Mouse (Mus musculus): ENCODE measurements around the gene Sprr2j-ps. TPM values are rescaled to one million over a fixed set of nuclear protein-coding genes. Genes with fewer than 3 reads are reported as not detected.

Gene Sprr2j-ps
- polyA plus RNA-seq, 1 experiment from 2014 or later, result not detected

- H3K36me3 ChIP-seq (ENCODE audit: control insufficient read depth, insufficient read depth, low read length), result no peaks in the 10 kb centered on the region
- no peaks in the 10 kb centered on the region for H3K9me3 ChIP-seq (replicated peaks; ENCODE audit: control insufficient read depth, low read length)
- WGBS (ENCODE audit: insufficient replicate concordance), result 66% methylated on average over 5 of the region's 5 CpGs
- ATAC-seq (replicated peaks; ENCODE audit: insufficient number of reproducible peaks, low FRiP score, low TSS enrichment), result no peak
- H3K4me2 ChIP-seq, result no peak overlapping the region
- H3K27ac ChIP-seq (ENCODE audit: low read depth, low read length), result no peak overlapping the region
- no peaks in the 10 kb centered on the region for H3K4me1 ChIP-seq (ENCODE audit: control insufficient read depth, insufficient read depth, low read length)
- H3K4me3 ChIP-seq (ENCODE audit: low read depth, low read length), result no peak overlapping the region
- H3K9ac ChIP-seq (ENCODE audit: low read depth, low read length), result no peak overlapping the region
- no peaks in the 10 kb centered on the region for H3K27me3 ChIP-seq (ENCODE audit: control insufficient read depth, insufficient read depth, low read length)
Measured at GRCm38 (mm10) chr3:92455151-92455550, 37.3 kb downstream of the Sprr2j-ps start.

GRCm38 (mm10) chr3:92458620-92459019 is 40.7 kb downstream of the Sprr2j-ps start, which contains the start of gene Sprr3:
Gene Sprr3 (minus strand): TSS chr3:92458720.
- no peaks in the 10 kb centered on the region for H3K4me1 ChIP-seq (ENCODE audit: control insufficient read depth, insufficient read depth, low read length)
- WGBS (ENCODE audit: insufficient replicate concordance), result 69% methylated on average over 2 of the region's 2 CpGs
- no peak within 1 kb of the TSS for H3K4me3 ChIP-seq (ENCODE audit: low read depth, low read length)
- no peak within 1 kb of the TSS for H3K9ac ChIP-seq (ENCODE audit: low read depth, low read length)
- H3K27ac ChIP-seq (ENCODE audit: low read depth, low read length), result no peak within 1 kb of the TSS
- no peaks in the 10 kb centered on the region for H3K9me3 ChIP-seq (replicated peaks; ENCODE audit: control insufficient read depth, low read length)
- H3K4me2 ChIP-seq, result no peak within 1 kb of the TSS
- H3K36me3 ChIP-seq (ENCODE audit: control insufficient read depth, insufficient read depth, low read length), result no peaks in the 10 kb centered on the region
- no peak for ATAC-seq (replicated peaks; ENCODE audit: insufficient number of reproducible peaks, low FRiP score, low TSS enrichment)
- H3K27me3 ChIP-seq (ENCODE audit: control insufficient read depth, insufficient read depth, low read length), result no peaks in the 10 kb centered on the region

GRCm38 (mm10) chr3:92466576-92466975 is 48.7 kb downstream of the Sprr2j-ps start:
- Histone ChIP-seq H3K4me1 (ENCODE audit: control insufficient read depth, insufficient read depth, low read length) (no peaks in the 10 kb centered on the region), H3K36me3 (ENCODE audit: control insufficient read depth, insufficient read depth, low read length) (no peaks in the 10 kb centered on the region), H3K27ac (ENCODE audit: low read depth, low read length) (no peak overlapping the region), H3K27me3 (ENCODE audit: control insufficient read depth, insufficient read depth, low read length) (no peaks in the 10 kb centered on the region), H3K9me3 (replicated peaks; ENCODE audit: control insufficient read depth, low read length) (no peaks in the 10 kb centered on the region), H3K4me2 (no peak overlapping the region), H3K9ac (ENCODE audit: low read depth, low read length) (no peak overlapping the region), H3K4me3 (ENCODE audit: low read depth, low read length) (no peak overlapping the region)
- no peak for ATAC-seq (replicated peaks; ENCODE audit: insufficient number of reproducible peaks, low FRiP score, low TSS enrichment)
- 73% methylated on average over 1 of the region's 1 CpGs for WGBS (ENCODE audit: insufficient replicate concordance)

DNA sequence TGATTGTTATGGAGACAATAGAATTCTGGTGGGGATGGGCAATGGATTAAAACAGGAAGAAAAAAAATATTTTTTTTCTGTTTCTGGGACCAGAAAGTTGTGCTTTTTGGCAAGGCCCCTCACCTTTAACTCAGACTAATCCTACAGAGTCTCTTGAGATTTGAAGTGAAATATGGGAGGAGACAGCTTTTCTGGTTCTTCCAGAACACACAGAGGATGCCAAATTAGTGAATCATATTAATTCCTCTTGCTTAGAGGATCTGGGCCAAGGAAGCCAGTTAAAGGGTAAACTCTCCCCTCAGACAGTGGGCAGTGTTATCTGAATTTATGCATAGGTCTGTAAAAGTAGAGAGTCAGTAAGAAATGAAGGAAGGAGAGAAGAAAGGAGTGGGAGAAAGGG is 49.5 kb downstream of the Sprr2j-ps start:
- Histone ChIP-seq H3K36me3 (ENCODE audit: control insufficient read depth, insufficient read depth, low read length) (no peaks in the 10 kb centered on the region), H3K4me3 (ENCODE audit: low read depth, low read length) (no peak overlapping the region), H3K9me3 (replicated peaks; ENCODE audit: control insufficient read depth, low read length) (no peaks in the 10 kb centered on the region), H3K4me2 (no peak overlapping the region), H3K9ac (ENCODE audit: low read depth, low read length) (no peak overlapping the region), H3K4me1 (ENCODE audit: control insufficient read depth, insufficient read depth, low read length) (no peaks in the 10 kb centered on the region), H3K27ac (ENCODE audit: low read depth, low read length) (no peak overlapping the region), H3K27me3 (ENCODE audit: control insufficient read depth, insufficient read depth, low read length) (no peaks in the 10 kb centered on the region)
- no peak for ATAC-seq (replicated peaks; ENCODE audit: insufficient number of reproducible peaks, low FRiP score, low TSS enrichment)

Other genes starting within 250 kb of the Sprr2j-ps start
- gene Sprr2a1, start 202.3 kb upstream of the Sprr2j-ps start, polyA plus RNA-seq (2014; fragmentation: Nextera tagmentation; extraction: Ambion mirVana), result not detected in 2 replicates
- 0.86 and 0.96 TPM in 2 replicates for gene Sprr2a2, start 202.2 kb upstream of the Sprr2j-ps start, polyA plus RNA-seq (2014; fragmentation: Nextera tagmentation; extraction: Ambion mirVana)
- not detected in 2 replicates for gene Sprr2a3, start 132.7 kb upstream of the Sprr2j-ps start, polyA plus RNA-seq (2014; fragmentation: Nextera tagmentation; extraction: Ambion mirVana)
- not detected in 2 replicates for gene Sprr2b, start 101.5 kb upstream of the Sprr2j-ps start, polyA plus RNA-seq (2014; fragmentation: Nextera tagmentation; extraction: Ambion mirVana)
- not detected in 2 replicates for gene Sprr2d, start 78.9 kb upstream of the Sprr2j-ps start, polyA plus RNA-seq (2014; fragmentation: Nextera tagmentation; extraction: Ambion mirVana)
- gene Sprr2e, start 65.9 kb upstream of the Sprr2j-ps start, polyA plus RNA-seq (2014; fragmentation: Nextera tagmentation; extraction: Ambion mirVana), result not detected in 2 replicates
- gene Sprr2f, start 52.9 kb upstream of the Sprr2j-ps start, polyA plus RNA-seq (2014; fragmentation: Nextera tagmentation; extraction: Ambion mirVana), result not detected in 2 replicates
- gene Sprr2h, start 32.4 kb upstream of the Sprr2j-ps start, polyA plus RNA-seq (2014; fragmentation: Nextera tagmentation; extraction: Ambion mirVana), result not detected in 2 replicates
- not detected in 2 replicates for gene Sprr2i, start 10.1 kb upstream of the Sprr2j-ps start, polyA plus RNA-seq (2014; fragmentation: Nextera tagmentation; extraction: Ambion mirVana)
- 5.3 and 5.4 TPM in 2 replicates for gene Gm9774, start 11.3 kb downstream of the Sprr2j-ps start, polyA plus RNA-seq (2014; fragmentation: Nextera tagmentation; extraction: Ambion mirVana)
- not detected in 2 replicates for gene Sprr2k, start 14.5 kb downstream of the Sprr2j-ps start, polyA plus RNA-seq (2014; fragmentation: Nextera tagmentation; extraction: Ambion mirVana)
- not detected in 2 replicates for gene Sprr1b, start 20.7 kb downstream of the Sprr2j-ps start, polyA plus RNA-seq (2014; fragmentation: Nextera tagmentation; extraction: Ambion mirVana)
- gene Sprr3, start 40.6 kb downstream of the Sprr2j-ps start, polyA plus RNA-seq (2014; fragmentation: Nextera tagmentation; extraction: Ambion mirVana), result not detected in 2 replicates
- gene Sprr1a, start 67.8 kb downstream of the Sprr2j-ps start, polyA plus RNA-seq (2014; fragmentation: Nextera tagmentation; extraction: Ambion mirVana), result 0.48 and 0.74 TPM in 2 replicates
- gene Sprr4, start 82.4 kb downstream of the Sprr2j-ps start, polyA plus RNA-seq (2014; fragmentation: Nextera tagmentation; extraction: Ambion mirVana), result not detected in 2 replicates
- gene 2310046K23Rik, start 116.4 kb downstream of the Sprr2j-ps start, polyA plus RNA-seq (2014; fragmentation: Nextera tagmentation; extraction: Ambion mirVana), result not detected in 2 replicates
- gene Ivl, start 155.7 kb downstream of the Sprr2j-ps start, polyA plus RNA-seq (2014; fragmentation: Nextera tagmentation; extraction: Ambion mirVana), result not detected in 2 replicates
- not detected in 2 replicates for gene Smcp, start 170.9 kb downstream of the Sprr2j-ps start, polyA plus RNA-seq (2014; fragmentation: Nextera tagmentation; extraction: Ambion mirVana)
- not detected in 2 replicates for gene 2210017I01Rik, start 189.4 kb downstream of the Sprr2j-ps start, polyA plus RNA-seq (2014; fragmentation: Nextera tagmentation; extraction: Ambion mirVana)
- gene Lce6a, start 203.6 kb downstream of the Sprr2j-ps start, polyA plus RNA-seq (2014; fragmentation: Nextera tagmentation; extraction: Ambion mirVana), result not detected in 2 replicates
- not detected in 2 replicates for gene Lce1a1, start 230.2 kb downstream of the Sprr2j-ps start, polyA plus RNA-seq (2014; fragmentation: Nextera tagmentation; extraction: Ambion mirVana)
- gene Lce1b, start 238.8 kb downstream of the Sprr2j-ps start, polyA plus RNA-seq (2014; fragmentation: Nextera tagmentation; extraction: Ambion mirVana), result not detected in 2 replicates

Measured in heart, embryonic 11.5 days (tissue).